Mouse (Mus musculus) MN1 (cell line): ENCODE data around the gene Fgfr2.

ENCODE experiments used
- DNase-seq: peaks from one replicate; pipeline ENCODE4 v3.0.0-alpha.2; 2016; ENCODE audit warnings: low spot score

Gene Fgfr2

DNA sequence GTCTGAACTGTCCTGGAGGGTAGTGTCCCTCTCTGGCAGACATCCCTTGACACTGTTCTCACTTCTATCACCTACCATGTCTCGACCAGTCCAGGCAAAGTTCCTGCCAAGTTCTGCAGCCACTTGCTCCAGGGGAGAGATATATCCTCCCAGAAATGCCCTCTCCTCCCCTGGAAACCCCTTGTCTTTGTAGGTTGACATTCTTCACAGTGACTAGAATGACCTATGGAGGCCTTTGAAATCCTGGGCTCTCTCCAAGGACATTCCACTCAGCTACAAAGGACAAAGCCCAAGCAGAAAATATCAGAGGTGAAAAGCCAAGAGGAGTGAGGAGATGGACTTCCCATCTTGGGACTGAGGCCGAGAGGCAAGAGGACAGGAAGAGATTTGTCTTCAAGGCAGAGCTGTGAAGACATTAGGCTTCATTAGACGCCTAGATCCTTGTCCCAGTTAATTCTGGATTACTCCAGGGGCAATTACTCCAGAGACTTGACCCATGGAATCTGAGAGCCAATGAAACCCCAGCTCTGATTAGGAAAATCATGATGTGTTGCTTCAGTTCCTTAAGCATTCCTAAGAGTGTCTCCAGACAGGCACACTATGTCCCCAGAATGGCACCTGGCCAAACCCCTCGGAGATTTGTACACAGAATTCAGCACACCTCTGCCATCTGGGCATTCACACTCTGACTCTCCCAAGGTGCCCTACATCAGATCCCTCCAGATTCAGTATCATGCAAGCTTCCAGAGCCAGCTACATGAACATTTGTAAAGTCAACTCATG is 826.3 kb downstream of the Fgfr2 start:
- DNase-seq = no peak

DNA sequence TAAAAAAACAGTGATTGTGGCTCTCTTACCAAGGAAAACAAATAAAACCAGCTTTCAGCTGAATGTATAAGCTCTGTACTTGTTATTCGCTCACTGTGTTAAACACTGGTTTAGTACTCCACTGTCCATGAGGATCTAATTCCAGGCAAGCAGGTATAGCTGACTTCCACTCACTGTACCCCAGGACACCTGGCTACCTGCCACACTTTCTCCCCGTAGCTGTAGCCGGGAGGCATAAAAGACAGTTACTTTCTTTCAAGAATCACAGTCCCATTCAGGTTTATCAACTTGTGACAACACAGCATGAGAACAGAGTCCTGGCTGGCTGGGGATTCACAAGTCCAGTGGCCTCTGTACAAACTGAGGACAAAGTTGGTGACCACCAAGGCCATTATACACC is 827.0 kb downstream of the Fgfr2 start:
- no peak for DNase-seq

DNA sequence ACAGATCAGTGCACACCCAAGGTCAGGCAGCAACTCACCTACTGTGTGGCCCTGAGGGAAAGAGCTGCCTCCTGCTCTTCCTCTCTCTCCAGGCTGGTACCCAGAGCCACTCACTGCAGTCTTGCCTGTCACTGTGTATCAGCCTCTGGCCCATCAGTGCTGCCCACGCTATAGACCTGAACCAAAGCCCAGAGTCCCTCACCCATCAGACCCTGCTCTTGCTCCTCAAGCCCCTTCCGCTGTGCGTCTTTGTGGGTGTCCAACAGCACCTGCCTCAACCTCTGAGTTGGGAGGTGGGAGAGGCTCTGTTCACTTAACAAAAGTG is 835.8 kb downstream of the Fgfr2 start:
- DNase-seq = no peak

DNA sequence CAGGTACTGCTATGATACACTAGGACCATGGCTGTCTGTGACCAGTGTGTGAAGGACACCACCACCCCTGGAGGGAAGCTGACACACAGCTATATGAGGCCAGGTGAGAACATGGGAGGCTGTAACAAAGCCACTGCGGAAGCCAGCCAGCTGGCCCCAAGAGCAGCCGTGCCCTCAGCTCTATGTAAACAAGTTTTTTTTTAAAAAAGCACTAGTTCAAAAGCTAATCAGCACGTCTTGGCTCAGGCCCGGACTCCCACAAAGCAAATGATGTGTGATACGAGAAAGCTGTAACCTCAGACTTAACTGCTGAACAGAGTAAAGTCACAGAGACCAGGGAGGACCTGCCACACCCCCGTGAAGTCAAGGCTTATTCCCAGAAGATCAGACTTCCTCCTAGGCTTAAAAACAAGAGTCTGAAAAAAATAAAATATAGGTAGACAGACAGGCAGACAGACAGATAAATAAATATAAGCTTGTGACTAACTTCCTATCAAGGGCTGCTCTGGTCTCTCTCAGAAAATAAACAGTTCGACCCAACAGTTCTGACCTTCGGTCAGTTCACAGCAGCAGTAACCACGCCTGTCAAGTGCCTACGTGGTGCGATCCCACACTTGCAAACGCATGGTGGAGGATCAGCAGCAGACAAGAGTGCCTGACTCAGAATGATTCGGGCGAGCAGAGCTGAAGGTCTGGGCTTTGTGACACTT is 836.4 kb downstream of the Fgfr2 start:
- DNase-seq = no peak

DNA sequence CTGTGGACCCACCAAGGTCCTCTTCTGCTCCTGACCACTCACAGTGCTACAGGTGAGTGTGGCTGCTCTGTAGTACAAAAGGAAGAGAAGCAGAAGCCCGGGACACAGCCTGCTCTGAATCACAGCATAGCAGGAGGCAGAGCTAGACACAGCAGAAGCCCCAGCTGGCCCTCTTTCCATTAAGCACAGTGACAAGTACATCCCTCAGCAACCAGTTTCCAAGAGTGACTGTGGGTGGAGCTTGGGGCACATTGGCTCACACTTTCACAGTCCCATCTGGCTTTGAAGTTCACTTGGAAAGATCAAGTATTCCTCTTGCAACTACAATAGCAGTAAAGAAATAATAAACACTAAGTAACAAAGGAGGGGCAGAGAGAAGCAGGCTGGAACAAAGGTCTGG is 838.4 kb downstream of the Fgfr2 start:
- DNase-seq = no peak

DNA sequence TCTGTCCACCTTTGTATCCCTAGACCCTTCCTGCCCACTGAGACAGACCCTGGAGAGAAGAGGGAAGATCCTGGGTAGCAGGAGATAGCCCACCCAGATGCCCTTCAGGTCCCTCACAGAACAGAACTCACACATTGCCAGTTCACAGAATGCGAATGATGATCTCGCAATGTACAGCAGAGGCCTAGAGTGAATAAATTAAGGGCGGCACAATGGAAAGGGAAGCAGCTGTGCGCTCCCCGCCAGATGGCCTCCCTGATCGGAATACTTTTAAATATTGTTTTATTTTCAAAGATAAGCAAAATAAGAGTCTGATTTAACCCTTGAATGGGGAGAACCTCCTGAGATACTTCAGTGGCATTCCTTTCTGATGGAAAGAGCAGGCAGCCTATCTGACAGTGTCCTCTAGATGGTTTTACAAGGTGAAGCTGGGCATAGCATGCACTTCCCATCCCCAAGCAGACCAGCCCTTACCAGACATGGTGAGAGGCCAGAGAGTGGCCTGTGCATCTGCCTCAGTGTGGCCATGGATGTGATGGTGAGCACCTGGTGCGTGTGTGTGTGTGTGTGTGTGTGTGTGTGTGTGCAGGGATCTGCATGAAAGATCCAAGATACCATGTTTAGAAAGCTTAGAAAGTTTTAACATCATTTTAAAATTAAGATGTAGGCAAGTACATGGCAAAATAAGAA is 839.0 kb downstream of the Fgfr2 start:
- DNase-seq = no peak

DNA sequence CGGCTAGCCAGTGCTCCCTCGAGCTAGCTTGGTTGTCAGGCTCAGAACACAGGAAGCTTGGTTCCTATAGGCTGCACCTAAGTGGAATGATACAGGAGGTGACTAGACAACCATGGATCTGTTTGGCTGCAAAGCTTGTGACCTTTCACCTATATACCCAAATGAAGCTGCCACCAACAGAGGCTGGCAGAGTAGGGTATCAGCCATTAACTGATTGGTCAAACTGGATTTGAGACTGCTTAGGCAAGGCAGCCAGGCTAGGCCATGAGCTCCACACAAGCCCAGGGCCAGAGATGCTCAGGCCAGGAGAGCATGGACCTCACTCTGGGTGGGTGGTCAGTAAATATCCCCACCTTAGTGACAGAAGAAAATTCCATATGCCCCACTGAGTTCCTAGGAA is 840.6 kb downstream of the Fgfr2 start:
- DNase-seq = no peak

DNA sequence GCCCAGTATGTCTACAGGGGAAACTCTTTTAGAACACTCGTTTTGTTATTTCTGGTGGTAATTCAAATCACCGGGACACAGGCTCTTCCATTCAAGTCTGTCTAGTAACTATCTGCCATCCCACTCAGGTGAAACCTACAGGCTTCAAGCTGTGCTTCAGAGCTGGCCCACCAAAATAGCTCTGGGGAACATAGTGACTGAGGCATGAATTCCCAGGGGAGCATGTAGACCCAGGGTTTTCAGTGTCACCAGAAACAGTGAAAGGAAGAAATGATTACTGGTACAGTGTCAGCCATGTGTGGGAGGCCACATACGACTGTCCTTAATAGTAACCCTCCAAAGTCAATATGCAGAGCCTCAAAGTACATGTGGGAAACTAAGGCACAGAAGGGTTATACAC is 841.0 kb downstream of the Fgfr2 start:
- no peak for DNase-seq

DNA sequence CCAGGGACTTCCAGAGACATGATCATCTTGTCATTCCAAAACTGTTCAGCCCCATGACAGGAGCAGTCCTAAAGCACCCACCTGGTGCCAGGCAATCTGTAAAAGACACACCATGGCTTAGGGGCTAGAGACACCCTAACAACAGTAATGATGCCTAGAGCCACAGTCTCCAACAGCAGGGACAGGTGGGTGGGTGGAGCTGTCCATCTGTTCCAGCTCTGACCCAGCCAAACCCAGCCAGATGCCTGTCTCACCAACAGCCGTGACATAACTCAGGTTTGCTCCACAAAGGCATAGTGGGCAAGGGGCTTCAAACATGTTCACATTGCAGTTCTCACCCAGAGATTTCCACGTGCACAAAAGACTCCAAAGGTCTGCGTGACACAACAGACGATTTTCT is 841.4 kb downstream of the Fgfr2 start:
- no peak for DNase-seq

DNA sequence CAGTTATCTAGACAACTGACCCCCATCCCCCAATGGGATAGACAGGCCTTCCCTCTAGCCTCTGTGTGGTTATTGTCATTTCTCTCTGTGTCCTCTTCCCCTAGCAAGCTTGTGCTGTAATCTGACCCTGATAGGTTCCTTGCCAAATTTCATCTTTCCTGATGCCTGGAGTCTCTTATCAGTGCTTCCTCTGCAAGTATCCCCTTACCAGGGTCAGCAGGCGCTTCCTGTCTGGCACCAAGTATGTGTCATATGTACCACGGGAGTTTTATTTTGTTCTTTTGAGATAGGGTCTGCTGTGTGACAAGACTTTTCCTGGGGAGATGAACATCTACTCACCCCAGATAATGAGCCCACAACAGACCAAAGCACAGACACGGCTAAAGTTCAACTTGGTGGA is 844.5 kb downstream of the Fgfr2 start:
- DNase-seq = no peak

DNA sequence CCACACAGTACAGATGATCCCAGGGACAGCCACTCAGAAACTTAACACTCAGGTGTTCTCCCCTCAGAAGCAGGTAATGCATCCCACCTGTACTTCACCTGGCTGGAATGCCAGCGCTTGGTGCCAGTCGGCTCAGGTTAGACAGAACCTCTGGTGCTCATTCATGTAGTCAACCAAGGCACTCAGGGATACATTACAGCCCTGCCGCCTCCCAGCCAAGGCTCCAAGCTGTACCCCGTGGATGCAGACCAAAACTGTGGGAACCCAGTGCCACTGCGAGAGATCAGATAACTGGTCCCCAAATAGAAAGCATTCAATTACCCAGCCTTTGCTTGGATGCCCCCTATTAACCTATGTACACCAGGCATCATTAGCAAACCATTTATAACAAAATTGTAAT is 846.9 kb downstream of the Fgfr2 start:
- no peak for DNase-seq

DNA sequence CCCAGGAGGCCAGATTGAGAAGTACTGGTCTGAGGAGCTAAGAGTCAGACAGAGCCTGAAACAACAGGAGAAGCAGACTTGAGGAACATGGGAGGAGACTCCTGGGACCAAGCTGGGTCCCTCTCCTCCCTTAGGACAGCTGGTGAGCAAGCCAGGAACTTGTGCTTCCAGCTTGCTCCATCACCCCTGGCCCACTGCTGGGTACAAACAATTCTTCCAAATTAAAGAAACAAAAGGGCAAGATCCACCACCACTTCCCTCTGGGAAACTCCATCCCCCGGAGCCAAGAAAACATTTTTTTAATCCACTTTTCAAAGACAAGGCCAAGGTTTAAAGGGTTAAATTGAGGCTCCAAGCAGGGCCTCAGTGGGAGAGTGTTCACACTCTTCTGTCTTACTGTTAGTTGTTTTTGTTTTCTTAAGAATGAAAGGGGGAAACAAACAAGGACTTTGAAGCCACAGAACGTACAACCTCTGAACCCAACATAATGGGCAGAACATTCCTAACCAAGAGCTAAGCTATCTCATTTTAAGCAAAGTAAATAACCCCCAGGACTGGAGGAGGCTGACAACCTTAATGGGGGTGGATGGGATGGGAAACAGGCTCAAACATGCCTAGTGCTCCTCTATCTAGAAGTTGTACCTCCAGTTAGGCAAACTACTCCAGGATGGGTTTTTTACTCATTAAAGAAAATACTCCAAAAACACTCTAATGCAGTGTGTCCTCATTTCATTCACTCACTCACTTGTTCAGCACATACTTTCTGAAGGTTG is 849.2 kb downstream of the Fgfr2 start:
- DNase-seq = no peak

DNA sequence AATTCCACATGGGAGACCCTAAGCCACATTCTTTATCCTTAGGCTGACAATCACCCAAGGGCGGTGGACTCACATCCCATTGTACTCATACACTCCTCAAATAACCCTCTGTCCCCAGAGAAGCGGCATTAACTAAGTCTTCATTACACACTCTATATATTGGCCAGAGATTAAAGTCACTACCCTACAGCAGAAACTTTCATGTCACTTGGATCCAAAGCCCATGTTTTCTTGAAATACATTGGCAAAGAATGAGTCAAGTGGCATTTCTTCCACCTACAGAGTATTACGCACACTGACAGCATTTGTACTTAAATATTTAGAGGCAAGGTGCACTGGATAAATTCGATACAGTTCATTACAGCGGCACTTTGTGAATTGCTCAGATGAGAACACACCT is 850.2 kb downstream of the Fgfr2 start:
- DNase-seq = no peak

DNA sequence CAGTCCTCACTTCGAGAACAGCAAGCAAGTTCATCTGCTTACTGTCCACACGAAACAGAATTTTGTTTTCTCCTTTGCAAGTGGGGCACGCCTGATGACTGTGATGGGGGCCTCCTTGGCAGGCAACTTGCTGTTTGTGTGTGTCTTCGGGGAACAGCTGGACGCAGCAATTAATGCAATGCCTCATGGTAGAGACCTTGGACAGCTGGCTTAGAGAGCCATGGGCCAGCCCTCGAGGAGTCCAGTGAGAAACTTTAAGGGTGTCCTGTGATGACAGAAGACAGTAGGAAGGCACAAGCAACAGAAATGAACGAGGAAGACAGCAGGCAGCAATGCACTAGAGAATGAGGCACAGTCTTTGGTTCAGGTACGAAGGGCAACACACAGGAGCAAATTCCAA is 852.8 kb downstream of the Fgfr2 start:
- DNase-seq = no peak

DNA sequence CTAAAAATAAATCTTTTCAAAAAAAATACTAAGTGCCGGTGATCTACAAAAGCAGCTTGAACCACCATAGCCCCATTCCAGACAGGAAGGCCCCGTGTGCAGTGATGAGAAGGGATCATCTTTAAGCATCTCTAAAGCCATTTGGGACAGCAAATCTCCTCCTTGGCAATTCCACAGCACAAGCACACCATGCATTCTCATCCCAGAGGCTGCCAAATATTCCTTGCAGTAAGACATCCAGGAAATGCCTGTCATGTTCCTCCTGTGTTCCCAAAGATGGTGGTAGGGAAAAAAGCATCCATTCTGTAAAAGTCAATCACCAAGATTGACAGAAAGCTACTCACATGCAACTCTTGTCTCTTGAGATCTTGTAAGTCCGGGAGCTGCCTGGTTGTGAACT is 853.5 kb downstream of the Fgfr2 start:
- no peak for DNase-seq

DNA sequence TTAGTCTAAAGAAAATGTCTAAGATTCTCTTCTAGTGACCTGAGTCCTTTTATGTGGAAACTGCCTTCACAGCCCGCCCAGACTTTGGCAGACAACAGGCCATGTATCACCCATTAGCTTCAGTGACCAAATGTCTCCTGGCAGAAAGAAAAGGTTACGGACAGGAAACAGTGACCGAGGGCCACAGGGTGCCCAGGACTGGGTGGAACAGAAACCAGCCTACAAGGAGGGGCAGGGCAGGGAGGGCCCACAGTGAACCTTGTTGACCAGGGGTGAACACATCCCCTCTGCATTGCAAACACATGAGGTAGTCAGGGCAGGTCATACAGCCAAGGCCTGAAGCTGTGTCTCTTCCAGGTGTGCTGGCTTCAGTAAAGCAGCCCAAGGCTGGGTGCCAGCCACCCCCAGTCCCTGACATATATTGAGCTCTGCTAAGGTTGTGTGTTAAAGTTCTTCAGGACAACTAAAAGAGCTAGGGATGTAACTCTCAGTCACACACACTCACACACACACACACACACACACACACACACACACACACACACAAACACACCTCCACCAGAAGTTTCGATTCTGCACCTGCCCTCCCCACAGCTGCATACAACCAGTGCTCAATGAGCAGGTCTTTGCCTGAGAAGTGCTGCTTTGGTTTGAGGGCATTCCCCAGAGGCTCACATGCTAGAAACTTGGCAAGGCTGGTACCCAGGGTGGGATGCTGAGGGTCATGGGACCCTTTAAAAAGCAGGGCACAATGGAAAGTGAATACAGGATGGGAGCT is 855.2 kb downstream of the Fgfr2 start:
- no peak for DNase-seq

DNA sequence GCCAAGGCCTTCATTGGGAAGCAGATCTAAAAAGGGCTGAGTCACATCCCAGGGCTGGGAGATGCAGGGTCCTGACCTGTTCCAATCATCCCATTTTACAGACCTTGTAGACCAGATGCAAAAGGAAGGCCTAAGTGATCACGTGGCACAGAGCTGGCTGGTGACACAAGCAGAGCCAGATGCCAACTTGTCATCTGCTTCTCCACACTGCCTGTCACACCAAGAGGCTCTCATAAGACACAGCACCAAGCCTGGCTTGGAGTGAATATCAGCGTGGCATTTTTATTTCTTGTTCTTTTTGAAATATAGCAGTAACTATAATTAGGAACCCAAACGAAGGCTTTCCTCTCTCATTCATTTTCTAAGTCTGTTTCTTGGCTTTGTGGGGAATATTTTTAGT is 858.4 kb downstream of the Fgfr2 start:
- no peak for DNase-seq

DNA sequence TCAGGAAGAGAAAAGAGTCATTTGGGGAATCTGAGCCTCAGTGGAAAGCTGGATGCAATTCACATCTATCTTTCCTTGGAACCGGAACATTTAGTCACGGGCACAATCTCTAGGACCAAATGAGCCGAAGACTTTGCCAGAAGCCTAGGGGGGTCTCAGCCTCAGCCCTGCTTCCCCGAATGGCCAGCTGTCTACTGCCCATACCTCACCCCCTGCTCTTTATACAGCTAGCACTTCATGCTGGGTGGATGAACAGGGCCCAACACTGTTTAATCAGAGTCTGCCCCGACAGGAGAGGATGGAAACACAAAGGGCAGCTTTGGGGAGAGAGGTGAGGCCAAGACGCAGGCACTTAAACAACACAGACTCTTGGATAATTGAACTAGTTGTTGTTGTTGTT is 860.0 kb downstream of the Fgfr2 start:
- DNase-seq = no peak

DNA sequence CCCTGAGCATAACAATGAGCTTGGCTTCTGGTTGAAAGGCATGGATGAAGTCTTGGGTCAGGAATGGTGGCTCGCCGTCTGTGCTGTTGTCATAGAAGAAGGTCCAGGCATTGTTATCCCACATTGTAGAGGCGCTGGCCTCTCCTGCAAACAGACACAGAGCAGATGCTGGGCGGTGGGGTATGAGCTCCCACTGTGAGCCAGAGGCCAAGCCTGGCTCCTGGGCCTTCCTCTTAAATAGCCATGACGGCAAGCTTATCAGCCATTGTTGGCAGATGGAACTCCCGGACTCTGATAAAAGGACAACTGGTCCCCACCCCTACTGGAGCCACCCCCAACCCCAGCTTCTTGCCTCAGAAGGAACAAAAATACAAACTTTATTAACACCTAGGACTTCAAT is 860.5 kb downstream of the Fgfr2 start:
- DNase-seq = peak; percentile 17

DNA sequence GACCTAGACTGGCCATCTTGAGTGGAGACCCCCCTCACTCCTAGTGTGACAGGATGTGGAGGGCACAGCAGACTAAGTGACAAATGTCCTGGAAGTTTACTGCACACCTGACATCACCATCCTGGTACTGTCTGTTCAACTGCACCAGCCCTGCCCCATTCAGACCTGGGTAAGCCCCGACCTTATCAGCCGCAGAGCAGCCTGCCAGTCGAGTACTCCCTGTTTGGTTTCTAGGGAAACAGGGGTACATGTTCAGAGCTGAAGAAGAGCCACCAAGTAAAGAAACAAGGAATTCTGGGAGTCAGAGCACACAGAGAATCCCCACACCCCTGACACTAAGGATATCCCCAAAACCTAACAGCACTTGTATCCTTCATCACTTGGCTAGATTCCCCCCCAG is 861.3 kb downstream of the Fgfr2 start:
- DNase-seq = no peak

DNA sequence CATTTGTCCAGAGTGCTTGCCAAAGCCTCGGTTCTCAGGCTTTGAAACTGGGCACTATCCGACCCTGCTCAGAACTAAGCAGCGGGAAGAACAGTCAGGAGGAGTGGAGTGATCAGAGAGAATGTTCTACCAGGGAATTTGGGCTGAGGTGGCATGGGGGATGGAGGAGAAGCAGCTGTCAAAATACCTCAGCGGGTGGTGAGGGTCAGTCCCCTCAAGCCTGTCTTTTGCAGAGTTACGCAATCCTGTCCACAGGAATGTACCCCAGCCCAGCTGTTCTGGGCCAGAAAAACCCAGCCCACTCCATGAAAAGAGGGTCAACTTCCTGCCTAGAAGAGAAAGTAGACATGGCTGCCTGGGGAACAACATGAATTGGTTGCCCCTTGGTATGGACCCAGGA is 862.5 kb downstream of the Fgfr2 start:
- DNase-seq = no peak

DNA sequence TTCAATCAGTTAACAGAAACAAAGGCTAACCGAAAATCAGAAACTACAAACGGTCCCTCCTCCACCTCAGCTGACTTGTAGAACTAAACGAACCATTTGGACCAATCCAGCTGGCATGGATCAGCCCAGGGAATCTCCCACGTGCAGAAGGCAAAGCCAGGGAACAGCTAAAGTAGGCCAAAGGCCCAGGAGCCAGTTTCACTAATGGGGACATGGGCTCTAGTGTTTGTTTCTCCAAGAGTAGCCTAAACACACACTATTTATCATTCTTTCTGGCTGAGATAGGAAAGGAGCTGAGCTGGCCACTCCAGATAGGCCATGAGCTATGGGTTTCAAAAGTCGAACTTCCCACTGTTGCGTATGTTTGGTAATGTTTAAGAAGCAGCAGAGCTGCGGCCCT is 864.3 kb downstream of the Fgfr2 start:
- DNase-seq = no peak
